Mouse (Mus musculus): ENCODE measurements around the gene Arhgef15.
"Not testable (repeated sequence)": the region's sequence is repeated elsewhere in the genome, so short reads cannot be mapped to it uniquely, and the experiment has no call there.

Gene Arhgef15

GRCm38 (mm10) chr11:68957308-68957707 lies at the start of gene Arhgef15:
Gene Arhgef15, minus strand, starts transcription at chr11:68957480.
- in situ Hi-C loops (cut with MseI, MboI), result no loop called here

DNA sequence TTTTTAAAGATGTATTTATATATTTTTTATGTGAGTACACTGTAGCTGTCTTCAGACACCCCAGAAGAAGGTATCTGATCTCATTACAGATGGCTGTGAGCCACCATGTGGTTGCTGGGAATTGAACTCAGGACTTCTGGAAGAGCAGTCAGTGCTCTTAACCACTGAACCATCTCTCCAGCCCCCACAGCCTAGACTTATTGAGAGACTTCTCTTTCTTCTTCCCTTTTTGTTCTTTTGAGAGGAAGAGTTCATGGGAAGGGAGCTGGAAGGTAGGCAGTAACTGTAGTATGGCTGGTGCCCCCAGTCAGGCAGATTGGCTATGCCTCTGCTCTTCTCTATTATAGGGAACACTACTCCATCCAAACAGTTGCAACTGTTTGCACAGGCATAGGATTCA lies 49.3 kb upstream of the Arhgef15 start:
- in situ Hi-C loops (cut with MseI, MboI), result not testable (repeated sequence)

DNA sequence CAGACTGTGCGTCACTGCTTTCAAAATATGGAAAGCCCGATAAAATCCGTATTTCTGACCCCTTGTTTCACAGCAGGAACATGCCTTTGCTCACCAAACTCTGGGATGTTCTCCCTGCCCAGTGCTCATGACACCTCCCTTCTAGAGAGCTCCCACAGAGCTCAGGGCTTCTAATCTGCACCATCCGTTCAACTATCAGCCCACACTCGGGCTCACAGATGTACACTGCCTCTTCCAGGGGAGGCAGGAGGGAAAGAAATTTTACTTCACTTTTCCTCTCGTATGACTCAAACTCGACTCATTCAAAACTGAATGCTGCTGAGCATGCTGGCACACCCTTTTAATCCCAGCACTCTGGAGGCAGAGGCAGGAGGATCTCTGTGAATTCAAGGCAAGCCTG lies 47.9 kb upstream of the Arhgef15 start:
- in situ Hi-C loops (cut with MseI, MboI), result no loop called here

- in situ Hi-C loops (cut with MseI, MboI), result no loop called here
Observed at GRCm38 (mm10) chr11:69003592-69003991, 46.3 kb upstream of the Arhgef15 start.

DNA sequence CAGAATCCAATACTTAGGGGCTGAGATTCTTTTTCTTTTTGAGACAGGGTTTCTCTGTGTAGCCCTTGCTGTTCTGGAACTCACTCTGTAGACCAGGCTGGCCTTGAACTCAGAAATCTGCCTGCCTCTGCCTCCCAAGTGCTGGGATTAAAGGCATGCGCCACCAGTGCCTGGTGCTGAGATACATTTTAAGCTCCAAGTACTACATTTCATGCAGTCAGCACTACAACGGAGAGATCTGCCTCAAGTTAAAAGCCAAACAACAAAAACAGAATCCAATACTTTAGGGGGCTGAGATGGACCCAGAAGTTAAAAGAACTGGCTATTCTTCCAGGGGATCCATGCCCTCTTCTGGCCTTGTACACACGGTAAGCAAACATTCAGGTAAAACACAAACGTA lies 45.5 kb upstream of the Arhgef15 start:
- in situ Hi-C loops (cut with MseI, MboI), result not testable (repeated sequence)

GRCm38 (mm10) chr11:68997080-68997479 lies 39.8 kb upstream of the Arhgef15 start:
- in situ Hi-C loops (cut with MseI, MboI), result no loop called here

DNA sequence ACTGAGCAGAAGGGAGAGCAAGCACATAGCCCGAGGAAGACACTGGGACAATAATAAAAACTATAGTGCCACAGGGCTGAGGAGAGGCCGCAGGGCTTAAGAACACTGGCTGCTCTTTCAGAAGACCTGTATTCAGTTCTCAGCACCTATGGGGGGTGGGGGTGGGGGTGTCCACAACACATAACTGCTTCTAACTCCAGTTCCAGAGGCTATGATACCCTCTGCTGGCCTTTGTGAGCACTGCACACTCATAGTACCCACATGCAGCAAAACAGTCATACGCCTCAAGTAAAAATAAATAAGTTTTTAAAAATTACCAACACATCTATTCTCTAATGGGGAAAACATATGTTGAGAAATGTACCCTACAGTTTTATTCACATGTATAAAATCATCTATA lies 37.1 kb upstream of the Arhgef15 start:
- in situ Hi-C loops (cut with MseI, MboI), result no loop called here

GRCm38 (mm10) chr11:68993122-68993521 lies 35.8 kb upstream of the Arhgef15 start:
- in situ Hi-C loops (cut with MseI, MboI), result no loop called here

- in situ Hi-C loops (cut with MseI, MboI), result no loop called here
Observed at GRCm38 (mm10) chr11:68988341-68988740, 31.1 kb upstream of the Arhgef15 start.

DNA sequence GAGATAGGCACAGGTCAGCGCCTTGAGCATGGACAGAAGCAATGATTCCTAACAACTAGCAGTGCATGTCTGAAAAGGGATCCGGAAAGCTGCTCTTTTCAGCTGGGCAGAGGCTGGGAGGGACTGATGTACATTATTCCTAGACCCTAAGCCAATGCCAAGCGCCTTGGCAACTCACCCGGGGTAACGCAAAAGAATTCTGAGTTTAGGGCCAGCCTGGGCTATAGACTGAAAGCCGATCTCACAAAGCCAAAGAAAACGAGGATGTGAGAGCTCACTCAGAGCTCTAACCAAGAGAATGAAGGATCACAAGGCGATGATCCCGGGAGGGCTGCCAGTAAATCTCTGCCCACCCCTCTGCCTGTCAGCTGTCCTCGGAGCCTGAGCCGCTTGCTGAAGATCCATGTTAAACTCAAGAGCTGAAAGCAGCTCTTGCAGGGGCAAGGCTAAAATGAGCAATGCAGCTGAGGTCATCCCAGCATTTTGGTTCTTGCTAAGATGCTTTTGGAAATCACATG lies 30.1 kb upstream of the Arhgef15 start:
- in situ Hi-C loops (cut with MseI, MboI), result no loop called here

DNA sequence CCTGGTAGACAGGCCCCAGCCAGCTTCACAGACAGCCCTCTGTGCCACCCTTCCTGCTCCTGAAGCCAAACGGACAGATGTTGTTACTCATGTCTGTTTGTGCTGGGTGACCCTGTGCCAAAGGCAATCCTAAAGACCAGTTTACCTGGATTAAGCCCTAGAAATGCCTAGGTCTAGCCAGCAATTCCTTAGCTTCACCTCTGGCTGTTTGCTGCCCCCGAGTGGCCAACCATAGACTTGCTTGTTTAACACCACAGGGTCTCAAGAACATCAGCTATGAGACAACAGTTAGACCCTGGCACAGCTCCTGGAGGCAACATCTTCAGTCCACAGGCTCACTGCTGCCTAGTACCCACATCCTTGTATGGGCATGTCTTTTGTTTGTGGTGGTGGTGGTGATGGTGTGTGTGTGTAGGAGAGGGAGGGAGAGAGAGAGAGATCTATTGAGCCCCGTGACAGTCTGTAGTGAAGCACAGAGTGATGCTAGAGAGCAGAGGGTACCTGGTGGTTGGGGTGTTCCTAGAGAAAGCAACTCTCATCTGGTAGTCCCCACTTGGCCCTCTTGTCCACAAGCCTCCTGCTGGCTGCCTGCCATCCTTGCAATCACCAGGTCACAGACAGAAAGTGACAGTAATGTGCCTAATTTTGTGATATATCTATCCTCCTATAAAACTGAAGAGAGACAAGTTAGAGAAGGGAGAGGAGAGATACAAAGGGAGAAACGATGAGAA lies 25.5 kb upstream of the Arhgef15 start:
- in situ Hi-C loops (cut with MseI, MboI), result loop anchor here (5.0 kb wide), 1 partner anchor 76 kb away; no protein-coding TSS in a partner anchor

DNA sequence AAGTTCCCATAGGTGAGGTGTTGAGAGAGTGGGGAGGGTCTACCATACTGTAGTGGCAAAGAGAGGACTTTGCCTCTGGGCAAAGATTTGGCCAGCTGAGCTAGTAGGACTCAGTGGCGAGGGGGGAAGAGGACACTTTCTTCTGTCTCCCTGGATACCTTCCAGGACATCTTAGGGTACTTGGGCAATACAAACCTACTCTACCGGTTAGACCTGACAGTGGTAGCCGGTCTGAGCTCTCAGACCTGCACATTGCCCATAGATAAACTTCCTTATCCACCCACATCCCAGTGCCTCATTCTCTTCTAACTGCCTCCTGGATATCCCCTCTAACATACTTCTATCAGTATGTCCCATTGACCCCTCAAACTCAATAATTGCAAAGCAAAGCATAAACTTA lies 23.6 kb upstream of the Arhgef15 start:
- in situ Hi-C loops (cut with MseI, MboI), result loop anchor here (5.0 kb wide), 1 partner anchor 74 kb away; no protein-coding TSS in a partner anchor

DNA sequence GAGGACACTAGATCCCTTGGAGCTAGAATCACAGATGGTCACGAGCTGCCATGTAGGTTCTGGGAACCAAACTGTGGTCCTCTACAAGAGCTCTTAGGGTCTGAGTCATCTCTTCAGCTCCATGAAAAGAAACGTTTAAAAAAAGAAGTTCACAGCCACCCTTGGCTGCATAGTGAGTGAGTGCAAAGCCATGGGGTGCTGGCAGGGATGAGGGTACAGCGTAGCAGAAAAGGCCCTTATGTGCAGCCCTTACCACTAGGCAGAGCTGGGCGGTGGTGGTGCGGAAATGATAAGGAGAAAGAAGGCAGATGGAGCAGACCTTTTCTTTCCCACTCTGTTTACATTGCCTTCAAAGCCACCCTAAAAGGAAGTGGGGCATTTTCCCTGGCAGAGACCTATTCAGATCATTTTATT lies 22.0 kb upstream of the Arhgef15 start:
- in situ Hi-C loops (cut with MseI, MboI), result no loop called here

GRCm38 (mm10) chr11:68975601-68976000 lies 18.3 kb upstream of the Arhgef15 start:
- in situ Hi-C loops (cut with MseI, MboI), result no loop called here

DNA sequence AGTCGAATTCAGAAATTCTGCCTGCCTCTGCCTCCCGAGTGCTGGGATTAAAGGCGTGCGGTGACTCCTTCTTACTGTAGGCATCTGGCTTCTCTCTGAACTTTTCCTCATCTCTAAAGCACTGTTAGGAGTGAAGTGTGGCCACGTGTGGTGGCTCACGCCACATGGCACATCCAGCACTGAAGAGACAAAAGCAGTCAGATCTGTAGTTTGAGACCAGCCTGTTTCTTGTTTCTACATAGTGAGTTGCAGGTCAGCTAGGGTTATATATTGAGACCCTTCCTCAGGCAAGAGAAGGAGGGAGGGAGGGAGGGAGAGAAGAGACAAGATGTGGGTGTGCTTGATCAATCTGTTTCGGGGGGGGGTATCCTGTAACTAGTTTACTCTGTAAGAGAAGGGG lies 17.8 kb upstream of the Arhgef15 start, which contains the start of gene Rangrf:
Rangrf (minus strand) TSS at position 101 of the 400 bp plus-strand sequence.
- in situ Hi-C loops (cut with MseI, MboI), result no loop called here

- in situ Hi-C loops (cut with MseI, MboI), result no loop called here
Observed at GRCm38 (mm10) chr11:68974059-68974450, 16.8 kb upstream of the Arhgef15 start.

DNA sequence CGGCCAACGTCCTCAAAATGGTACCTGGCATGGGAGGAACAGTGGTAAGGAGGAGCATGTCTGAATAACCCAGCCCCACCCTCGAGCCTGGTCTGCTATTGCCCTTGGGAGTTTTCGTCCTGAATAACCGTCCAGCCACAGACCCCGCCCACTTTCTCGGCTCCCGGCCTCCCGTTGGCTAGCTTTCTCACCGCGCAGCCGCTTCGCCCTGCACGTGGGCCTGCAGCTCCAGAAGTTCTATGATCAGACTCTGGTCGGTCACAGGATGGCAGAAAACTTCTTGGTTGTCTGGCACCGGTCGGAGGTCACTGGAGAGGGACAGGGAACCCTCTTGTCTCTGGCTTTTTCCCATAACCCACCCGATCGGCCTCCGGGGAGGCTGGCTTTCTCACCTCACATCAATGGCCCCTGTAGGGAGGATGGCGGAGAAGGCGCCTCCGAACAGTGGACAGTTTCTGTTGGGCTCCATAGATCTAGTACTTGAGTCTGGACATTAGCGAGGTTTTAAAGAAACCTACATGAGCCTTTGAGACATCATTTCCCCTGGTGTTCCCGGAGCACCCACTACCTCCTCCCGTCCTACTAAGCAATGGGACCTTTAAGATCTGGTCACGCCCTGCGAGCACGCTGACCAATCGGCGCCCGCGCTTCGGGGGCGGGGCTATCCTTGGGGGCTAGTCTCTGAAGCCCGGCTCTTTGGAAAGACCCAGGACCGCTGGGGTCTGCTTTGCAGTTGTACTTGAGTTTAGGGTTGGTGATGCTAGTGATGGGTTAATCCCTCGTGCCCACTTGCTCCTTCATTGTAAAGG lies 16.2 kb upstream of the Arhgef15 start:
- in situ Hi-C loops (cut with MseI, MboI), result not testable (repeated sequence)

DNA sequence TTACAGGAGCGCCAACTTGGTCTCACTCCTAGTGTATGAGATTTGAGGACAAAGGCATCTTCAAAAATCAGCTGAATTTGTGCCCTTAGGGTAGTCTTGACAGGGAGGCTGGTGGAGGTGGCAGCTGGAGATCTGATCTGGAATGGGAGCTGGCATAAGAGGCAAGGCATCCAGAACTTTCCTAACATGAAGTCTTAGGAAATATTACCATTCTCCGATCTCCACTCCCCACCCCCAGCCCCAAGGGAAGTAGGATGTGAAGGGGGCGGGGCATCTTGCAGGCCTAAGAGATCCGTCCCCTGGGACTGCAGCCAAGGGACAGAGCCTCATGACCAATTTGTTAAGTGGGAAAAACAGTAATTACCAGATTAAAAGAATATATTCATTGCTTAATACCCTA lies 13.0 kb upstream of the Arhgef15 start:
- in situ Hi-C loops (cut with MseI, MboI), result no loop called here

DNA sequence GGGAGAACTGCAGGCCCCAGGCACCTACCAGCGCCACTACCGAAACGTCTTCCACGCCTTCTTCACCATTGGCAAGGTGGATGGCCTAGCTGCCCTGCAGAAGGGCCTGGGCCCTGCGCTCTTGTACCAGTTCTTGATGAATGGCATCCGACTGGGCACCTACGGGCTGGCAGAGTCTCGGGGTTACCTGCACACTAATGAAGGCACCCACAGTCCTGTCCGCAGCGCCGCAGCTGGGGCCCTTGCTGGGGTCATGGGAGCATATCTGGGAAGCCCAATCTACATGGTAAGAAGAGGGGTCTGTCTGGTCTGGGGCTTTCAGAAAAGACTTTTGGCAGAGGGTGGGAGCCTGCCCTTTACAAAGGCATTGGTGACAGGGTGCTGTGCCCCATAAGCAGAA lies 11.5 kb upstream of the Arhgef15 start:
- in situ Hi-C loops (cut with MseI, MboI), result no loop called here

DNA sequence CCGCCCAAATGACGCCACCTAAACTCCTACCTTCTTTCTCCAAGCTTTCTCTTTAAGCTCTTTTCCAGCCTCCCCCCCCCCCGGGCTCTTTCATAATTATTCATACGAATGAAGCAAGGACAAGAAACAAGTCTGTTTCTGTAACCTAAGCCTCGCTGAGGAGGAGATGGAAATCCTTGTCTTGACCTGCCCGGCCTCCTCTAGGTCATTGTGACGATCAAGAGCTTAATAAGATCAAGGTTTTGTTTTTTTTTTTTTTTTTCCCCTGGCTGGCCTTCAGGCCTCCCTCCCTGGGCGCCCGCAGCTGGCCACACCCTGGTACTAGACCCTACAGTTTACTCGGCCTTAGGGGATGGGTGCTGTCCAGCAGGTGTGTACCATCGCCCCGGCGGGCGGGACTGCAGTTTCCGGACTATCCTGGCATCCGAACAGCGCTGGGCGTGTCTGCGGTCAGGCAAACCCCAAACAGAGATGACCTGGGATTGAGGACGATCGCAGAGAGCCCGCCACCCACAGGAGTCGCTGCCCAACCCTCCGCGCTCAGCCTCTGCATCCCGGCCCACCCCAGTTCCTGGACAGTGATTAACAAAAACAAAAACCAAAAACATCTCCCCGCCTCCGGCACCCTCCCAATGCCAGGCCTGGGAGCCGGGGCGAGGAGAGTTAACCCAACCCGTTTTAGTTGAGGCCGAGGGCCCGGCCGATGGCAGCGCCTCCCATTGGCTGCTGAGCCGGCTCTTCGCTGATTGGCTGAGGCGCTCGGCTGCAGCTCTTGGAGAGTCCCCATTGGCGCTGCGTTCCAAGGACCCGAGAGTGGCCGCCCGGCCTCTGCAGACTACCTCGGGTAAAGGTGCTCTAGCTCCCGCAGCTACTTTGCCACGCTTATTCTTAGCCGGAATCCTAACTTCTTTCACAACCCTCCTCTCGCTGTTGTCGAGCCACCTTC lies 10.3 kb upstream of the Arhgef15 start, which contains the start of gene Slc25a35:
Slc25a35 (plus strand) TSS at position 795 of the 946 bp plus-strand sequence.
- in situ Hi-C loops (cut with MseI, MboI), result no loop called here

DNA sequence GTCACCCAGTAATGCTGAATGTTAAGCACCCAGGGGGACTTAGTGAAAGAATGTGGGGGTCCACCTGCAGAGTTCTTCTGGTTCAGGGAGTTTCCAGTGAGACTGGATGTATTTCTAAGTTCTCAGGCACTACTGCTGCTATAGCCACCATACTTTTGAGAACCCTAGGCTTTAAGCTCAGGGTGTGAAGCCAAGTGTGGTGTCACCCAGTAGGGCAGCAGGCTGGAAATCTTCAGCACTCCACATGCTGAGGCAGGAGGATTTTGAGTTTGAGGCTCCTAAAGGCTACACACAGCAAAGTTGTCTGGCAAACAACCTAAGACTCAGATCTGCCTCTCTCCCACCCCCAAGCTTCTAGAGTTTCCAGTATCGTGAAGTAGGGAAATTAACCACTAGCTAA lies 9.3 kb upstream of the Arhgef15 start:
- in situ Hi-C loops (cut with MseI, MboI), result no loop called here

All from mouse trophoblast stem cell (cell line).